Mouse (Mus musculus) heart, embryonic 12.5 days (tissue): ENCODE measurements at regions not wholly inside any gene's neighbourhood (a gene's known extent, or its start where the extent isn't known, plus 50 kb on each side); places are given as distances from the start of the nearest gene placed in this dataset.

Source experiments
- ATAC-seq: fragments of 200-750 bp; cut with Nextera tagmentation; 2 replicates; pipeline ENCODE4 v1.8.0; 2017; ENCODE audit warnings: moderate TSS enrichment, moderate library complexity; ENCODE audit not compliant: insufficient number of reproducible peaks, low FRiP score
- H3K27ac ChIP-seq: fragments of 300-500 bp; sonication (generic); 2 replicates; pipeline ENCODE4 v1.5.1; 2016; ENCODE audit warnings: mild to moderate bottlenecking, moderate library complexity; ENCODE audit not compliant: poor library complexity, severe bottlenecking
- H3K27me3 ChIP-seq: fragments of 300-500 bp; sonication (generic); replicated peaks from 2 replicates; pipeline ENCODE4 v1.6.1; 2016; ENCODE audit warnings: mild to moderate bottlenecking, moderate library complexity
- H3K36me3 ChIP-seq: fragments of 300-500 bp; sonication (generic); 2 replicates; pipeline ENCODE4 v1.6.1; 2016; ENCODE audit warnings: mild to moderate bottlenecking, moderate library complexity
- H3K4me1 ChIP-seq: fragments of 300-500 bp; sonication (generic); replicated peaks from 2 replicates; pipeline ENCODE4 v1.6.1; 2016; ENCODE audit warnings: mild to moderate bottlenecking
- H3K4me2 ChIP-seq: fragments of 300-500 bp; sonication (generic); 2 replicates; pipeline ENCODE4 v1.6.1; 2016; ENCODE audit warnings: mild to moderate bottlenecking, moderate library complexity
- H3K4me3 ChIP-seq: fragments of 300-500 bp; sonication (generic); 2 replicates; pipeline ENCODE4 v1.5.1; 2016; ENCODE audit warnings: mild to moderate bottlenecking
- H3K9ac ChIP-seq: fragments of 300-500 bp; sonication (generic); 2 replicates; pipeline ENCODE4 v1.6.1; 2016; ENCODE audit warnings: mild to moderate bottlenecking, moderate library complexity
- H3K9me3 ChIP-seq: fragments of 300-500 bp; sonication (generic); replicated peaks from 2 replicates; pipeline ENCODE4 v1.6.1; 2016; ENCODE audit warnings: mild to moderate bottlenecking, moderate library complexity
- WGBS: fragments of 180-500 bp; shearing (Covaris S2); methylation state at CpG from one replicate; pipeline ENCODE4 v1.1.7; 2016; 5-methylcytosine and 5-hydroxymethylcytosine counted together

DNA sequence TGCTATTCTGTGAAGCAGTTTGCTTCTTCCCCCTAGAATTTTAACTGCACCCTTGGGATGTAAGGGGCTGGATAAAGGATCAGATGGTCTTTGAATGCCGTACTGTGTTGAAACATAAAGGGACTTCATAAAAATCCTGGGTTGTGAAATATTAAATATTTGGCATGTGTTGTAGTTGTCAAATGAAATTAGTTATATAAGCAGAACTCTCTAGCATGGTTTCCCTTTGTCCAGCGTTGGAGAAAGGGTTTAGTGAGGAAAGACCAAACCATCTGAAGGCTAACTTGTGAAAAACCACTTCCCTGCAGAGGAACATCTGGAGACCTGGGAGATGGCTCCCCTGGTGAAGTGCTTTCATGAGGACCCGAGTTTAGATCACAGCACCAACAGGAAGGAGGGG, 319.6 kb downstream of the Slc30a10 start:
- Histone ChIP-seq H3K27ac (no peak overlapping the region), H3K36me3 (no peaks in the 10 kb centered on the region), H3K4me2 (no peak overlapping the region), H3K4me1 (no peaks in the 10 kb centered on the region), H3K27me3 (no peaks in the 10 kb centered on the region), H3K9ac (no peak overlapping the region), H3K4me3 (no peak overlapping the region), H3K9me3 (no peaks in the 10 kb centered on the region)
- no peak for ATAC-seq
- WGBS = 44% methylated on average over 3 of the region's 3 CpGs

DNA sequence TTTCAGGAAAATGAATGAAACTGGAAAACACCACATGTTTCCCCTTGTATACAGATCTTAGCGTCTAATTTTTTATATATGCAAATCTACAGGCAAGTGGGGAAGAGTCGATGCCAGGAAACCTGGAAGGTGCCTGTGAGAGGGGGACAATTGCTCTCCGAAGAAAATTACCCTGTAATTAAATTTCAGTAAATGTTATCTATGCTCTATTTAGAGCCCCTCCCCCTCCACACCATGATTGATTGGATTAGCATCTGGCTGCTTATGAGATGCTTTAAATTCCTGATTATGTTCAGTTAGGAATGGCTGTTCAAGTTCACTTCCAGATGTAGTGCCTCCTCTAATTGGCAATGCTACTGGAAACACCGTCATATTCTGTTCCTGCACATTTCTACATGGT, 325.0 kb downstream of the Slc30a10 start:
- H3K4me2 ChIP-seq = no peak overlapping the region
- no peak overlapping the region for H3K4me3 ChIP-seq
- no peak overlapping the region for H3K9ac ChIP-seq
- H3K9me3 ChIP-seq = no peaks in the 10 kb centered on the region
- 77% methylated on average over 4 of the region's 4 CpGs for WGBS
- no peak overlapping the region for H3K27ac ChIP-seq
- H3K27me3 ChIP-seq = no peaks in the 10 kb centered on the region
- no peaks in the 10 kb centered on the region for H3K4me1 ChIP-seq
- no peak for ATAC-seq
- H3K36me3 ChIP-seq = no peaks in the 10 kb centered on the region

DNA sequence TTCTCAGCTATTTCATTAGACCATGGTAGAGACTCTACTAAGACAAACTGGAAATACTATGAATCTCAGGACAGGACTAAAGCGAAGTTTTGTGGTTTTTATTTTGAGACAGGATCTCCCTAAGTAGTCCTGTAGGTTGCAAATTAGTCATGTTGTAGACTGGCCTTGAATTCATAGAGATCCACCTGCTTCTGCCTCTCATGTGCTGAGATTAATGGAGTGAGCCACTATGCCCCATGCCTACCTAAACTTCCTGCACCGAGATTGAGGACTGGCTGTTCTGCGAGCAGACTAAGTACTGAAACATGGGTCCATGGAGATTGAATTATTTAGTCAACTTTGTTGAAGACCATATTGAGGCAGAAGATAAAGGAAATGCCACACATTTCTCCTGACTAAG, 315.0 kb downstream of the Lyplal1 start:
- ATAC-seq = no peak
- Histone ChIP-seq H3K4me2 (no peak overlapping the region), H3K4me1 (no peaks in the 10 kb centered on the region), H3K4me3 (no peak overlapping the region), H3K27ac (no peak overlapping the region), H3K36me3 (no peaks in the 10 kb centered on the region), H3K27me3 (no peaks in the 10 kb centered on the region), H3K9ac (no peak overlapping the region), H3K9me3 (no peaks in the 10 kb centered on the region)
- 83% methylated on average over 3 of the region's 3 CpGs for WGBS

GRCm38 (mm10) chr1:185814901-185815300, 302.2 kb downstream of the Lyplal1 start:
- ATAC-seq = no peak
- Histone ChIP-seq H3K9me3 (0 out of 2 replicates have a peak, but pooled peaks cover 4% of the 10 kb centered on the region), H3K4me2 (no peak overlapping the region), H3K4me1 (no peaks in the 10 kb centered on the region; the same call in 1 of the 2 replicates), H3K4me3 (no peak overlapping the region), H3K27me3 (no peaks in the 10 kb centered on the region), H3K27ac (no peak overlapping the region), H3K9ac (no peak overlapping the region), H3K36me3 (no peaks in the 10 kb centered on the region)
- WGBS = 69% methylated on average over 3 of the region's 3 CpGs

DNA sequence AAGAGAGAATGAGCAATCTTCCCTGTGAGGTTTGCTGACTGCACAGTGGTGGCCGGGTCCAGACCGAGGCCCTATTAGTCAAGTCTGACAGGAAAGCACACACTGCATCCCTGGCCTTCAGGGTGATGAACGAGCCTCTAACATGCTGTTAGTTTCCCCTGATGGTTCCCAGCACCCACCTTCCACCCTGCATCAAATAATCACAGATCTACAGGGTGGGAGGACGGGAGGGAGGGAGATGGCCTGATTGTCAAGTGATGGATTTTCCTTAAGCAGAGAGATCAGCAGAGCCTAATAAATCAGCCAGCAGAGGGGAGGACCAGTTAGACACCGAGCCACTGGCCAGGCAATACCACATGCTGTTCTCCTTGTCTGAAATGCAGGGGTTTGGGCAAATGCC, 298.1 kb downstream of the Lyplal1 start:
- H3K36me3 ChIP-seq = no peaks in the 10 kb centered on the region
- H3K4me2 ChIP-seq = no peak overlapping the region
- no peaks in the 10 kb centered on the region for H3K27me3 ChIP-seq
- no peak overlapping the region for H3K4me3 ChIP-seq
- H3K9me3 ChIP-seq = 0 out of 2 replicates have a peak, but pooled peaks cover 4% of the 10 kb centered on the region
- no peak for ATAC-seq
- H3K9ac ChIP-seq = no peak overlapping the region
- 31% methylated on average over 5 of the region's 5 CpGs for WGBS
- H3K27ac ChIP-seq = no peak overlapping the region
- no peaks in the 10 kb centered on the region; the same call in 1 of the 2 replicates for H3K4me1 ChIP-seq

DNA sequence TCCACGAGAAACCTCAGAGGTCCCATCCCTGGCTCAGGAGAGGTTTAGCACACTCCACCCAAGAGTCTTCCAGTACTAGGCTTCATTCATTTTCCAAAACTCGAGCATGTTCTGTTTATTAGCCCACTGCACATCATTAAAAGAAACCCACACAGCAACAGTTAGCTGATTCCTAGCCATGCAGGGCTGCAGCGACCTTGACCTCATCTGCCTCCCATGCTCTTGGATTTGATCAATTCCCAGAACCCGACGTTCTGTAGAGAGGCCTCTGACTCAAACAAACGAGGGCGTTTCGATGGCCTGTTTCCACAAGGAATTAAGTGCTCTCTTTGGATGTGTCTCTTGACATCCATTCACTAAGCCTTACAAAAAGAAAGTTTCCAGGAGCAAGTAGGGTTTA, 294.9 kb downstream of the Lyplal1 start:
- Histone ChIP-seq H3K9ac (no peak overlapping the region), H3K36me3 (no peaks in the 10 kb centered on the region), H3K27me3 (no peaks in the 10 kb centered on the region), H3K27ac (no peak overlapping the region), H3K4me2 (no peak overlapping the region), H3K4me3 (no peak overlapping the region), H3K9me3 (no peaks in the 10 kb centered on the region), H3K4me1 (no peaks in the 10 kb centered on the region; the same call in 1 of the 2 replicates)
- ATAC-seq = no peak
- 77% methylated on average over 8 of the region's 8 CpGs for WGBS

GRCm38 (mm10) chr1:185823226-185823625, 293.9 kb downstream of the Lyplal1 start:
- Histone ChIP-seq H3K4me2 (no peak overlapping the region), H3K36me3 (no peaks in the 10 kb centered on the region), H3K4me3 (no peak overlapping the region), H3K9ac (no peak overlapping the region), H3K27ac (no peak overlapping the region), H3K4me1 (no peaks in the 10 kb centered on the region; the same call in 1 of the 2 replicates), H3K27me3 (no peaks in the 10 kb centered on the region), H3K9me3 (no peaks in the 10 kb centered on the region)
- ATAC-seq = no peak
- WGBS = 79% methylated on average over 4 of the region's 4 CpGs

DNA sequence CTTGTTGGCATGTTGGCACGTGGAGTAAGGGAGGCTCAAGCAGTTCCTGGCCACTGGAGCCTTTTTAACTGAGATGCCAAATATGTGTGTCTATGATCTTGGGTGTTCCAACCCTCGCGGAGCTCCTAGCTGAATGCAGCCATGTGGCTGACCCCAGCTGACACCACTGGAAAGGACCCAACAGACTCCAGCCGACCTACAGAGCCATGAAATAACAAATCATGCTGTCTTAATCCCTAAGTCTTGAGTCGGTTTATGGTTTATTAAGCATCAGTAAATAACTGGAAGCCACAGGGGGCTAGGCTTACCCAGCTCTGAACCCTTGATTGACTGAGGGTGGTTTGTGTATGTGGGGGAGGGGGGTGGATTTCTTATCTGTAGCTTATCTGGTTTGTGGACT, 293.2 kb downstream of the Lyplal1 start:
- no peak overlapping the region for H3K27ac ChIP-seq
- no peaks in the 10 kb centered on the region; the same call in 1 of the 2 replicates for H3K4me1 ChIP-seq
- no peak overlapping the region for H3K9ac ChIP-seq
- H3K27me3 ChIP-seq = no peaks in the 10 kb centered on the region
- H3K9me3 ChIP-seq = no peaks in the 10 kb centered on the region
- no peak for ATAC-seq
- no peak overlapping the region for H3K4me3 ChIP-seq
- WGBS = 34% methylated on average over 5 of the region's 5 CpGs
- H3K4me2 ChIP-seq = no peak overlapping the region
- no peaks in the 10 kb centered on the region for H3K36me3 ChIP-seq

- no peak overlapping the region for H3K27ac ChIP-seq
- no peak overlapping the region for H3K9ac ChIP-seq
- WGBS = 59% methylated on average over 2 of the region's 2 CpGs
- H3K4me2 ChIP-seq = no peak overlapping the region
- H3K4me3 ChIP-seq = no peak overlapping the region
- no peaks in the 10 kb centered on the region for H3K36me3 ChIP-seq
- no peaks in the 10 kb centered on the region for H3K9me3 ChIP-seq
- ATAC-seq = no peak
- no peaks in the 10 kb centered on the region for H3K27me3 ChIP-seq
- no peaks in the 10 kb centered on the region for H3K4me1 ChIP-seq
These were observed 289.1 kb downstream of the Lyplal1 start for GRCm38 (mm10) chr1:185827986-185828385.

- no peaks in the 10 kb centered on the region for H3K4me1 ChIP-seq
- H3K36me3 ChIP-seq = no peaks in the 10 kb centered on the region
- H3K4me3 ChIP-seq = no peak overlapping the region
- 82% methylated on average over 6 of the region's 6 CpGs for WGBS
- H3K27ac ChIP-seq = no peak overlapping the region
- ATAC-seq = no peak
- no peak overlapping the region for H3K4me2 ChIP-seq
- H3K27me3 ChIP-seq = no peaks in the 10 kb centered on the region
- H3K9ac ChIP-seq = no peak overlapping the region
- no peaks in the 10 kb centered on the region for H3K9me3 ChIP-seq
These were observed 288.6 kb downstream of the Lyplal1 start for GRCm38 (mm10) chr1:185828486-185828885.

DNA sequence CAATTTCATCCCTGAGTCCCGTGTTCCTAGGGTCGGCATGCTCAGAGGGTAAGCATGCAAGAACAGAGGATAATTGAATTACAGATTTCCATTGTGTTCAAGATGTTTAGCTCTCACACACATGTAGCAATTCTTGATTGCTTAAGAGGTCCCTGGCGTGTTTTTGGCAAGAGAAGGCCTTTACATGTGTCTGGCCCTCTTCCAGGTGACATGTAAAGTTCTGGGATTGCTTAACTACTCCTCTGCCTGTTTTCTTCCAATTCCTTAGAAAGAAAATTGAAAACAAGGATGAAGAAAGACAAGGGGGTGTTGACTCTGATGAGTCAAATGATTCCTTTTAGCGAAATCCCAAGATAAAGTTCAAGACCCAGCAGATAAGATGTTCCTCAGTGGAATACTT, 285.1 kb downstream of the Lyplal1 start:
- H3K36me3 ChIP-seq = no peaks in the 10 kb centered on the region
- 75% methylated on average over 4 of the region's 4 CpGs for WGBS
- H3K27ac ChIP-seq = no peak overlapping the region
- no peak overlapping the region for H3K4me3 ChIP-seq
- no peak for ATAC-seq
- no peak overlapping the region for H3K4me2 ChIP-seq
- no peak overlapping the region for H3K9ac ChIP-seq
- no peaks in the 10 kb centered on the region for H3K9me3 ChIP-seq
- H3K4me1 ChIP-seq = no peaks in the 10 kb centered on the region
- H3K27me3 ChIP-seq = no peaks in the 10 kb centered on the region

GRCm38 (mm10) chr1:185834171-185834570, 282.9 kb downstream of the Lyplal1 start:
- Histone ChIP-seq H3K27me3 (no peaks in the 10 kb centered on the region), H3K4me3 (no peak overlapping the region), H3K4me1 (no peaks in the 10 kb centered on the region), H3K4me2 (no peak overlapping the region), H3K27ac (no peak overlapping the region), H3K9ac (no peak overlapping the region), H3K9me3 (no peaks in the 10 kb centered on the region), H3K36me3 (no peaks in the 10 kb centered on the region)
- 62% methylated on average over 6 of the region's 6 CpGs for WGBS
- no peak for ATAC-seq
